Comparison of ENCODE assay signal across 8 mouse cellular contexts in the genomic region with DNA sequence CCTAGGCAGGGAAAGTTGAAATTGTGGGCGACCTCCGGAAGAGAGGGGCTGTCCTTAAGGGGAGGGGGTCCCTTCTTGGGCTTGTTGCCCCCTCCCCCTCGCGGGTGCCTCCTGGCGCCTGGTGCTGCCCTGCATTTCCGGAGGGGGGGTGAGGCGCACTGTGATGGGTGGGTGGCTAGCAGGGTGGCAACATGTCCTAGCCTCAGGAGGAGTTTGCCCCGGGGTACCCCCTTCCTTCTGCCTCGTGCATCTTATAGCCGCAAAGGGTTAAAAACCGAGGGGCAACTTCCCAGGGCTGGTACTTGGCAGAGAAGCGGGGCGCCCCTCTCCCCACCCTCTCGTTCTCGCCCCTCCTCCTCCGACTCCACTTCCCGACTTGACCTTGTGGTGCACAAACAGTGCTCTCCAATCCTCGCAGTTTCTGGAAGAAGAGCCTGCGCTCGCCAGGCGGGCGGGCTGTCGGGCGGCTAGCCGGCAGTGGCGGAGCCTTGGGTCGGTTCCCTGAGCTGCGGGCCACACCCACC. TPM values are rescaled to one million over a fixed set of nuclear protein-coding genes. Genes with fewer than 3 reads are reported as not detected.
DNase-seq lines count a peak whose midpoint lies in the region; ATAC-seq and TF ChIP-seq lines count a peak whose summit lies in the region.

No protein-coding gene starts in this region.

- 0 out of 4 replicates have a peak, but pooled peaks of 1 of the 2 experiments have one; percentile 29 for TF ChIP-seq EP300 in MEL (IDR thresholded peaks at IDR 0.05; ENCODE audit: low read depth in 1 of 2, low read length in 2 of 2)

- peak; percentile 31; the same call in 1 of the 2 replicates for ATAC-seq in hindbrain, embryonic 14.5 days (ENCODE audit: low FRiP score)

- peak overlapping the region; percentile 100 for H3K4me2 ChIP-seq in hindbrain, embryonic 14.5 days (replicated peaks)

- TF ChIP-seq CTCF in MEL (IDR thresholded peaks at IDR 0.05 in 2 of 3, conservative IDR thresholded peaks at IDR 0.05 in 1 of 3; ENCODE audit: control insufficient read depth in 1 of 3, insufficient read depth in 1 of 3, low read depth in 2 of 3, low read length in 3 of 3, poor library complexity in 1 of 3, severe bottlenecking in 1 of 3): no peak

- peak overlapping the region; percentile 83; the same call in 1 of the 2 replicates for H3K27ac ChIP-seq in MEL (ENCODE audit: control insufficient read depth, low read depth, low read length)
- H3K27ac ChIP-seq in hindbrain, embryonic 14.5 days: no peak overlapping the region

- H3K36me3 ChIP-seq in MEL (ENCODE audit: control insufficient read depth in 1 of 2, insufficient read depth in 2 of 2, low read length in 2 of 2): no peaks in the 10 kb centered on the region
- H3K36me3 ChIP-seq in hindbrain, embryonic 14.5 days (replicated peaks; ENCODE audit: control insufficient read depth, insufficient read depth): no peaks in the 10 kb centered on the region

- peaks cover 21% of the 10 kb centered on the region; the same call in 1 of the 2 replicates for H3K79me2 ChIP-seq in MEL (ENCODE audit: control insufficient read depth, insufficient read depth, low read length, poor library complexity)

- no peaks in the 10 kb centered on the region for H3K9me3 ChIP-seq in MEL (replicated peaks; ENCODE audit: insufficient read depth, low read length)
- H3K9me3 ChIP-seq in hindbrain, embryonic 14.5 days (ENCODE audit: control insufficient read depth, low read length): no peaks in the 10 kb centered on the region

- TF ChIP-seq RAD21 in MEL (IDR thresholded peaks at IDR 0.05; ENCODE audit: low read depth, low read length): no peak

- peaks cover 0 to 7% of the 10 kb centered on the region in 2 experiments; a peak in 1 of 4 replicates for H3K4me1 ChIP-seq in MEL (ENCODE audit: control insufficient read depth in 1 of 2, insufficient read depth in 2 of 2, low read length in 2 of 2)
- peaks cover 3% of the 10 kb centered on the region; the same call in 1 of the 2 replicates for H3K4me1 ChIP-seq in hindbrain, embryonic 14.5 days (replicated peaks; ENCODE audit: control insufficient read depth, insufficient read depth, low read length)

- peak overlapping the region; percentile 99 for H3K9ac ChIP-seq in MEL (ENCODE audit: control insufficient read depth, low read depth, low read length, poor library complexity, severe bottlenecking)
- H3K9ac ChIP-seq in hindbrain, embryonic 14.5 days: 0 out of 2 replicates have a peak overlapping the region, but pooled peaks have one; percentile 52

- DNase-seq in MEL (ENCODE audit: low read depth, low spot score): peak; percentile 81
- peak; percentile 62 to 68 for DNase-seq in cerebellum, postnatal 10 days
- peak; percentile 67 to 69 for DNase-seq in frontal cortex, postnatal 36 days (ENCODE audit: low spot score in 2 of 2)
- DNase-seq in hindbrain, embryonic 14.5 days (ENCODE audit: low spot score): peak; percentile 32
- DNase-seq in layer of hippocampus, postnatal 36 days: peak; percentile 73
- peak; percentile 87 for DNase-seq in lung, postnatal 14 days
- DNase-seq in retina, embryonic 14.5 days (ENCODE audit: low spot score): peak; percentile 52
- DNase-seq in thymus, postnatal 4 days: peak; percentile 87

- H3K27me3 ChIP-seq in MEL (ENCODE audit: control insufficient read depth in 1 of 2, insufficient read depth in 2 of 2, low read length in 2 of 2): peaks cover 2 to 4% of the 10 kb centered on the region in 2 experiments
- peaks cover 28% of the 10 kb centered on the region for H3K27me3 ChIP-seq in hindbrain, embryonic 14.5 days (ENCODE audit: control insufficient read depth, insufficient read depth, low read length)

- under 1% methylated on average over 23 of the region's 28 CpGs for WGBS in hindbrain, embryonic 14.5 days

- TF ChIP-seq POLR2A in MEL (IDR thresholded peaks at IDR 0.05; ENCODE audit: control insufficient read depth in 1 of 2, insufficient read depth in 1 of 2, low read depth in 1 of 2, low read length in 2 of 2, poor library complexity in 1 of 2): no peak

- peak overlapping the region; percentile 75 to 88 for H3K4me3 ChIP-seq in MEL (ENCODE audit: control insufficient read depth in 1 of 2, insufficient read depth in 1 of 2, low read depth in 2 of 2, low read length in 2 of 2)
- peak overlapping the region; percentile 71 for H3K4me3 ChIP-seq in hindbrain, embryonic 14.5 days (replicated peaks; ENCODE audit: low read length)

TF ChIP-seq in MEL, 35 proteins besides CTCF, POLR2A, EP300 and RAD21:
- TF ChIP-seq MEF2A (IDR thresholded peaks at IDR 0.05; ENCODE audit: extremely low read depth, insufficient replicate concordance, low read depth, low read length, poor library complexity, severe bottlenecking): no peak
- no peak for TF ChIP-seq HCFC1 (IDR thresholded peaks at IDR 0.05; ENCODE audit: low read depth, low read length)
- no peak for TF ChIP-seq MYB (IDR thresholded peaks at IDR 0.05; ENCODE audit: low read depth, low read length)
- no peak for TF ChIP-seq ZC3H11A (IDR thresholded peaks at IDR 0.05; ENCODE audit: low read depth, low read length)
- TF ChIP-seq MAZ (IDR thresholded peaks at IDR 0.05; ENCODE audit: low read depth, low read length): peak; percentile 54; the same call in 1 of the 2 replicates
- peak; percentile 65; the same call in 1 of the 2 replicates for TF ChIP-seq MAX (IDR thresholded peaks at IDR 0.05; ENCODE audit: low read length)
- TF ChIP-seq RCOR1 (IDR thresholded peaks at IDR 0.05; ENCODE audit: low read depth, low read length): no peak
- TF ChIP-seq TCF12 (IDR thresholded peaks at IDR 0.05; ENCODE audit: low read depth, low read length): peak; percentile 31; the same call in 1 of the 2 replicates
- TF ChIP-seq NRF1 (IDR thresholded peaks at IDR 0.05; ENCODE audit: insufficient read depth, low read depth, low read length, poor library complexity, severe bottlenecking): 0 out of 2 replicates have a peak, but pooled peaks have one; percentile 30
- 0 out of 2 replicates have a peak, but pooled peaks have one; percentile 42 for TF ChIP-seq TBP (IDR thresholded peaks at IDR 0.05; ENCODE audit: low read depth, low read length)
- TF ChIP-seq ZKSCAN1 (IDR thresholded peaks at IDR 0.05; ENCODE audit: low read depth, low read length): no peak
- peak; percentile 46; the same call in 1 of the 2 replicates for TF ChIP-seq MYC (IDR thresholded peaks at IDR 0.05; ENCODE audit: low read depth, low read length)
- no peak; the same call in none of the 2 replicates for TF ChIP-seq MXI1 (IDR thresholded peaks at IDR 0.05; ENCODE audit: low read depth, low read length)
- TF ChIP-seq GATA1 (IDR thresholded peaks at IDR 0.05; ENCODE audit: low read depth, low read length): no peak
- peak; percentile 26; the same call in 1 of the 2 replicates for TF ChIP-seq CHD2 (IDR thresholded peaks at IDR 0.05; ENCODE audit: low read length)
- no peak for TF ChIP-seq SMC3 (IDR thresholded peaks at IDR 0.05; ENCODE audit: low read depth, low read length)
- no peak for TF ChIP-seq KAT2A (conservative IDR thresholded peaks at IDR 0.05; ENCODE audit: low read depth, low read length)
- TF ChIP-seq GABPA (IDR thresholded peaks at IDR 0.05; ENCODE audit: low read depth, low read length): no peak
- no peak for TF ChIP-seq MAFK (IDR thresholded peaks at IDR 0.05; ENCODE audit: borderline replicate concordance, low read depth, low read length)
- 0 out of 2 replicates have a peak, but pooled peaks have one; percentile 27 for TF ChIP-seq ETS1 (IDR thresholded peaks at IDR 0.05; ENCODE audit: low read depth, low read length)
- peak; percentile 59; the same call in 1 of the 2 replicates for TF ChIP-seq ZMIZ1 (IDR thresholded peaks at IDR 0.05; ENCODE audit: low read depth, low read length)
- no peak for TF ChIP-seq POLR2AphosphoS5 (IDR thresholded peaks at IDR 0.05; ENCODE audit: borderline replicate concordance, low read depth, low read length)
- no peak for TF ChIP-seq USF2 (IDR thresholded peaks at IDR 0.05; ENCODE audit: borderline replicate concordance in 1 of 2, insufficient read depth in 1 of 2, low read depth in 1 of 2, low read length in 2 of 2)
- no peak for TF ChIP-seq CHD1 (IDR thresholded peaks at IDR 0.05; ENCODE audit: low read depth, low read length)
- TF ChIP-seq SIN3A (IDR thresholded peaks at IDR 0.05; ENCODE audit: low read length): no peak; the same call in 1 of the 2 replicates
- TF ChIP-seq TAL1 (IDR thresholded peaks at IDR 0.05; ENCODE audit: low read length): no peak
- TF ChIP-seq POLR2AphosphoS2 (IDR thresholded peaks at IDR 0.05; ENCODE audit: low read length): 0 out of 2 replicates have a peak, but pooled peaks have one; percentile 11
- peak; percentile 47 for TF ChIP-seq NELFE (IDR thresholded peaks at IDR 0.05; ENCODE audit: low read depth, low read length)
- TF ChIP-seq ZNF384 (IDR thresholded peaks at IDR 0.05; ENCODE audit: low read depth, low read length): no peak
- no peak for TF ChIP-seq JUND (IDR thresholded peaks at IDR 0.05; ENCODE audit: low read depth, low read length)
- 0 out of 2 replicates have a peak, but pooled peaks have one; percentile 33 for TF ChIP-seq E2F4 (IDR thresholded peaks at IDR 0.05; ENCODE audit: borderline replicate concordance, low read depth, low read length)
- TF ChIP-seq USF1 (IDR thresholded peaks at IDR 0.05; ENCODE audit: low read depth, low read length): no peak
- 0 out of 2 replicates have a peak, but pooled peaks have one; percentile 91 for TF ChIP-seq UBTF (IDR thresholded peaks at IDR 0.05; ENCODE audit: borderline replicate concordance, insufficient read depth, low read depth, low read length)
- TF ChIP-seq ELF1 (IDR thresholded peaks at IDR 0.05; ENCODE audit: low read depth, low read length): peak; percentile 34; the same call in 1 of the 2 replicates
- TF ChIP-seq BHLHE40 (IDR thresholded peaks at IDR 0.05; ENCODE audit: borderline replicate concordance, low read depth, low read length): no peak

RNA-seq across cellular contexts. Expression of gene Jade2, which starts 1.1 kb away (rescaled TPM):
- 4.5 and 5.4 TPM in 2 replicates for total RNA-seq in MEL (2012; rRNA removed)
- polyA plus RNA-seq in MEL (2012; ENCODE audit: insufficient read depth in 1 of 2, insufficient read length in 2 of 2, low read depth in 1 of 2, low replicate concordance in 2 of 2, missing spikeins in 1 of 2): 10 to 100 TPM in 1 of 2 experiments, not detected in 1; 13.0 TPM
- 0.39 and 0.56 TPM in 2 replicates for polyA plus RNA-seq in hindbrain, embryonic 14.5 days (2014; fragmentation: Nextera tagmentation; extraction: Ambion mirVana)
- 10 to 100 TPM; 36.0 to 36.5 TPM for total RNA-seq in layer of hippocampus, postnatal 36 days (2021)

Comparison
In these comparisons a context has a peak if more than half of its experiments do, and no peak if none do; other contexts are left out.
1. DNase-seq: peak in every context shown above with its lines; median percentile 87 in lung, postnatal 14 days; 87 in thymus, postnatal 4 days; 81 in MEL; 73 in layer of hippocampus, postnatal 36 days; 68 in frontal cortex, postnatal 36 days; 65 in cerebellum, postnatal 10 days; 52 in retina, embryonic 14.5 days; 32 in hindbrain, embryonic 14.5 days.